Comparison of ENCODE assay signal across 28 mouse cellular contexts in genomic region chr16:38255927-38256326, GRCm38 (mm10). TPM values are rescaled to one million over a fixed set of nuclear protein-coding genes. Genes with fewer than 3 reads are reported as not detected.
"Had no signal": no experiment of that assay in that cellular context is flagged by ENCODE, and none has a peak within 500 bp of the region (broad histone marks: within the 10 kb centered on the region; RNA-seq: fewer than 3 reads in every experiment).

No protein-coding gene starts in this region.

- H3K36me3 ChIP-seq: heart, embryonic 10.5 days; heart, embryonic 12.5 days; hindbrain, embryonic 10.5 days; hindbrain, embryonic 12.5 days; intestine, embryonic 15.5 days; limb, embryonic 10.5 days; limb, embryonic 12.5 days; liver, embryonic 13.5 days; liver, embryonic 15.5 days had no signal

- ATAC-seq: forebrain, embryonic 16.5 days; hindbrain, embryonic 16.5 days; inflammation-experienced regulatory T-cells, adult 6 months; intestine, embryonic 15.5 days; intestine, postnatal 0 days; liver, postnatal 0 days had no signal

- H3K4me3 ChIP-seq: gastrocnemius, adult 2 months; heart, adult 2 months; heart, embryonic 10.5 days; heart, embryonic 12.5 days; hindbrain, embryonic 10.5 days; hindbrain, embryonic 12.5 days; intestine, embryonic 15.5 days; layer of hippocampus, adult 2 months; left cerebral cortex, adult 2 months; limb, embryonic 10.5 days; limb, embryonic 12.5 days; liver, embryonic 13.5 days; liver, embryonic 15.5 days had no signal

- H3K9ac ChIP-seq: heart, embryonic 12.5 days; hindbrain, embryonic 12.5 days; hindbrain, embryonic 14.5 days; intestine, embryonic 15.5 days; limb, embryonic 12.5 days; liver, embryonic 13.5 days; liver, embryonic 15.5 days; liver, postnatal 0 days had no signal

- DNase-seq: gastrocnemius, adult 2 months; gastrocnemius, postnatal 10 days; gastrocnemius, postnatal 25 days; heart, adult 2 months; heart, postnatal 10 days; heart, postnatal 4 days; kidney, postnatal 4 days; liver; liver, embryonic 13.5 days; liver, postnatal 0 days had no signal

- H3K27ac ChIP-seq: gastrocnemius, adult 2 months; heart, adult 2 months; heart, embryonic 10.5 days; hindbrain, embryonic 10.5 days; hindbrain, embryonic 12.5 days; hindbrain, embryonic 14.5 days; intestine, embryonic 15.5 days; kidney, postnatal 0 days; layer of hippocampus, adult 2 months; left cerebral cortex, adult 2 months; limb, embryonic 10.5 days; limb, embryonic 12.5 days; liver, embryonic 13.5 days; liver, embryonic 15.5 days had no signal

- H3K27me3 ChIP-seq: heart, embryonic 12.5 days; hindbrain, embryonic 12.5 days; intestine, embryonic 15.5 days; limb, embryonic 12.5 days; liver, embryonic 13.5 days; liver, embryonic 15.5 days had no signal

- H3K4me1 ChIP-seq: heart, embryonic 10.5 days; heart, embryonic 12.5 days; hindbrain, embryonic 12.5 days; intestine, embryonic 15.5 days; limb, embryonic 10.5 days; limb, embryonic 12.5 days; liver, embryonic 13.5 days; liver, embryonic 15.5 days had no signal

- H3K4me2 ChIP-seq: heart, embryonic 12.5 days; hindbrain, embryonic 12.5 days; hindbrain, embryonic 14.5 days; intestine, embryonic 15.5 days; limb, embryonic 12.5 days; liver, embryonic 13.5 days; liver, embryonic 15.5 days had no signal

- H3K9me3 ChIP-seq: heart, embryonic 10.5 days; heart, embryonic 12.5 days; hindbrain, embryonic 10.5 days; hindbrain, embryonic 12.5 days; intestine, embryonic 15.5 days; limb, embryonic 10.5 days; limb, embryonic 12.5 days; liver, embryonic 13.5 days; liver, embryonic 15.5 days had no signal

RNA-seq across cellular contexts. Expression of gene Nr1i2, which starts 38.7 kb away (rescaled TPM):
- polyA plus RNA-seq: forebrain, embryonic 16.5 days; frontal cortex, adult 2 months; heart, adult 2 months; heart, embryonic 12.5 days; heart, embryonic 14.5 days; hindbrain, embryonic 10.5 days; hindbrain, embryonic 12.5 days; hindbrain, embryonic 14.5 days; hindbrain, embryonic 16.5 days; inflammation-experienced regulatory T-cells, adult 6 months; limb, embryonic 10.5 days; limb, embryonic 12.5 days had no signal
